ENCODE assay signal across 19 mouse cellular contexts in the genomic region with DNA sequence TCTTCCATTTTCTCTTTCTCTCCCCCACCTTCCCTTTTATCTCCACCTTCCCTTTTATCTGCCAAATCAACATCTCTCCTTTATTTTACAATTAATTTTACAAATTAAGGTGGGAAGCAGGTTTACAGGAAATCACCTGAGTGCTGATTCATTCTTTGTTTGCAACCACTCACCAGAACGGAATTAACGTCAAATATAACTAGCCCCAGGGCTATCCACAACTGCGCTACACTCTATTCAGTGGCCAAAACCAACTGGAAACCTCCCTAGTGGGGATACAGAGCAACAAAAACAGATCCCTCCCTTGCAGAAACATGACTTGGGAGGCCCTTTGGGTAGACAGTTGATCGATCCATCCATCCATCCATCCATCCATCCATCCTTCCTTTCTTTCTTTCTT. TPM values are rescaled to one million over a fixed set of nuclear protein-coding genes. Genes with fewer than 3 reads are reported as not detected.
DNase-seq lines count a peak whose midpoint lies in the region; ATAC-seq and TF ChIP-seq lines count a peak whose summit lies in the region.
"Had no signal": no experiment of that assay in that cellular context is flagged by ENCODE, and none has a peak within 500 bp of the region (broad histone marks: within the 10 kb centered on the region; RNA-seq: fewer than 3 reads in every experiment).

No protein-coding gene starts in this region.

- ATAC-seq in forebrain, embryonic 16.5 days, result no peak
- ATAC-seq: activated CD4-positive, CD25-positive, alpha-beta regulatory T cell, adult 4 months; forebrain, embryonic 13.5 days; forebrain, embryonic 15.5 days had no signal

- H3K4me1 ChIP-seq in ES-E14 (ENCODE audit: control insufficient read depth in 2 of 2, insufficient read depth in 2 of 2, low read length in 2 of 2, poor library complexity in 1 of 2), result peaks cover 5 to 8% of the 10 kb centered on the region in 2 experiments; a peak in 3 of 4 replicates
- no peaks in the 10 kb centered on the region for H3K4me1 ChIP-seq in forebrain, embryonic 16.5 days (replicated peaks; ENCODE audit: control insufficient read depth, insufficient read depth, low read length)
- H3K4me1 ChIP-seq: embryonic facial prominence, embryonic 10.5 days; embryonic facial prominence, embryonic 12.5 days; forebrain, embryonic 13.5 days; forebrain, embryonic 15.5 days had no signal

- H3K36me3 ChIP-seq in ES-E14 (ENCODE audit: control insufficient read depth, insufficient read depth, low read length, poor library complexity, severe bottlenecking), result peaks cover 7% of the 10 kb centered on the region
- peaks cover 5% of the 10 kb centered on the region for H3K36me3 ChIP-seq in forebrain, embryonic 16.5 days (ENCODE audit: control insufficient read depth, insufficient read depth)

- no peak overlapping the region for H3K4me3 ChIP-seq in ES-E14 (ENCODE audit: insufficient read depth in 1 of 2, low read depth in 1 of 2, low read length in 2 of 2, poor library complexity in 1 of 2, severe bottlenecking in 1 of 2)
- H3K4me3 ChIP-seq in forebrain, embryonic 16.5 days (replicated peaks; ENCODE audit: low read length), result no peak overlapping the region
- H3K4me3 ChIP-seq: embryonic facial prominence, embryonic 10.5 days; embryonic facial prominence, embryonic 12.5 days; forebrain, embryonic 13.5 days; forebrain, embryonic 15.5 days had no signal

- H3K9ac ChIP-seq in ES-E14 (ENCODE audit: insufficient read depth, low read depth, low read length, poor library complexity, severe bottlenecking), result no peak overlapping the region
- H3K9ac ChIP-seq in forebrain, embryonic 16.5 days (replicated peaks; ENCODE audit: low read depth, low read length), result no peak overlapping the region
- H3K9ac ChIP-seq: embryonic facial prominence, embryonic 12.5 days; forebrain, embryonic 13.5 days; forebrain, embryonic 15.5 days had no signal

- H3K27ac ChIP-seq in ES-E14 (ENCODE audit: insufficient read depth, low read depth, low read length, poor library complexity, severe bottlenecking), result peak overlapping the region; percentile 49; the same call in 1 of the 2 replicates
- H3K27ac ChIP-seq in forebrain, embryonic 16.5 days (ENCODE audit: low read length), result no peak overlapping the region
- H3K27ac ChIP-seq: embryonic facial prominence, embryonic 10.5 days; embryonic facial prominence, embryonic 12.5 days; forebrain, embryonic 13.5 days; forebrain, embryonic 15.5 days had no signal

- DNase-seq in ES-CJ7 (ENCODE audit: low read depth, low spot score), result peak; percentile 85
- no peak for DNase-seq in ES-E14 (ENCODE audit: low read depth, low spot score)
- peak; percentile 84 for DNase-seq in R1 (ENCODE audit: low read depth, low spot score)
- DNase-seq in frontal cortex, postnatal 14 days (ENCODE audit: low spot score in 2 of 2), result no peak
- no peak for DNase-seq in right cerebral cortex, adult 2 months (ENCODE audit: low spot score in 2 of 2)
- DNase-seq: adrenal gland, adult 8-10 months; adrenal gland, postnatal 14 days; adrenal gland, postnatal 36 days; cerebellum, adult 11-12 months; cerebellum, adult 2 months; cerebellum, adult 9-10 months; cerebellum, postnatal 10 days; cerebellum, postnatal 25 days had no signal

- WGBS in forebrain, embryonic 16.5 days, result 80% methylated on average over 4 of the region's 4 CpGs

- no peaks in the 10 kb centered on the region for H3K27me3 ChIP-seq in forebrain, embryonic 16.5 days (replicated peaks; ENCODE audit: control insufficient read depth, insufficient read depth, low read length)
- H3K27me3 ChIP-seq: embryonic facial prominence, embryonic 12.5 days; forebrain, embryonic 13.5 days; forebrain, embryonic 15.5 days had no signal

- no peaks in the 10 kb centered on the region for H3K9me3 ChIP-seq in ES-E14 (ENCODE audit: control insufficient read depth, insufficient read depth, low read depth, low read length)
- peaks cover 3% of the 10 kb centered on the region; the same call in 1 of the 2 replicates for H3K9me3 ChIP-seq in forebrain, embryonic 16.5 days (ENCODE audit: control insufficient read depth, low read length)
- H3K9me3 ChIP-seq: embryonic facial prominence, embryonic 10.5 days; embryonic facial prominence, embryonic 12.5 days; forebrain, embryonic 13.5 days; forebrain, embryonic 15.5 days had no signal

- in situ Hi-C loops in ES-E14 (cut with MboI; ENCODE audit: low sequenced_read_pairs in 2 of 2, unreplicated experiment in 2 of 2), result no loop called here

- no peak overlapping the region for H3K4me2 ChIP-seq in forebrain, embryonic 16.5 days (ENCODE audit: low read length)
- H3K4me2 ChIP-seq: embryonic facial prominence, embryonic 12.5 days; forebrain, embryonic 13.5 days; forebrain, embryonic 15.5 days had no signal

TF ChIP-seq in ES-E14, 5 proteins besides CTCF, POLR2A, EP300 and RAD21:
- TF ChIP-seq CHD2 (IDR thresholded peaks at IDR 0.05; ENCODE audit: low read depth, low read length), result no peak
- peak; percentile 44; the same call in 1 of the 2 replicates for TF ChIP-seq MAFK (IDR thresholded peaks at IDR 0.05; ENCODE audit: insufficient read depth, low read depth, low read length)
- no peak for TF ChIP-seq ZC3H11A (IDR thresholded peaks at IDR 0.05; ENCODE audit: borderline replicate concordance, low read depth, low read length)
- TF ChIP-seq HCFC1 (IDR thresholded peaks at IDR 0.05; ENCODE audit: borderline replicate concordance, insufficient read depth, low read length), result no peak
- no peak for TF ChIP-seq ZNF384 (IDR thresholded peaks at IDR 0.05; ENCODE audit: low read depth, low read length)

RNA-seq across cellular contexts. Expression of gene Mpp6, which starts 58.8 kb away (rescaled TPM):
- 64.2 and 65.0 TPM in 2 replicates for total RNA-seq in ES-E14 (2012; rRNA removed)
- 77.5 and 84.3 TPM in 2 replicates for polyA plus RNA-seq in forebrain, embryonic 16.5 days (2015; fragmentation: Nextera tagmentation; extraction: Ambion mirVana)

Comparison
In these comparisons a context has a peak if more than half of its experiments do, and no peak if none do; other contexts are left out.
1. DNase-seq: peak in ES-CJ7 (single experiment) and R1 (single experiment); none in ES-E14 (single experiment), frontal cortex, postnatal 14 days (0 of 2) and right cerebral cortex, adult 2 months (0 of 2).